Mouse (Mus musculus): ENCODE results near the gene Sumo1.
"Not testable (repeated sequence)": the region's sequence is repeated elsewhere in the genome, so short reads cannot be mapped to it uniquely, and the experiment has no call there.

Gene Sumo1

DNA sequence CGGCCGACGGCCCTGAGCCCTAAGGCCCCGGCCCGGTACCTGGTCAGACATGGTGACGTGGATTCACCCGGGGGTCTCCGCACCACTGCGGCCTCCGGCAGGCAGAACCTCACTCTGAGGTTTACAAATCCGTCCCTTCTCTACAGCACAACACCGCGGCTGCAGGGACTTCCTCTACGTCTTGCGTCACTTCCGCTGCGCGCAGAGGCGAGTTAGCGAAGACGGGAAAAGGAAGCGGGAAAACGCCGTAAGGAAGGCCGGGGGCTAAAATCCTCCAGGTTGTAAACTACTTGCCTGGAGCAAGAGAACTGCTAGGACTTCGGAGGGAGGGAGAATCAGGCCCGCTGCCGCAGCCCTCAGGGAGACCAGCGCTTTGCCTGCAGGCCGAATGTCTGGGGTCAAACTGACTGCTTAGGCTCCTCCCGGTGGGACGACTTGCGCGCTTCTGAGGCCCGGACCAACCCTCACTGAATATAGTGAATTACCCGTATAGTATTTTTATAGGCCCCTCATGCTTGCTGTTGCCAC is at the start of gene Sumo1:
Gene Sumo1, minus strand, starts transcription at position 194 of the 528 bp plus-strand sequence.
- peak; percentile 66 to 83 for DNase-seq (ENCODE audit: low spot score in 2 of 2)

DNA sequence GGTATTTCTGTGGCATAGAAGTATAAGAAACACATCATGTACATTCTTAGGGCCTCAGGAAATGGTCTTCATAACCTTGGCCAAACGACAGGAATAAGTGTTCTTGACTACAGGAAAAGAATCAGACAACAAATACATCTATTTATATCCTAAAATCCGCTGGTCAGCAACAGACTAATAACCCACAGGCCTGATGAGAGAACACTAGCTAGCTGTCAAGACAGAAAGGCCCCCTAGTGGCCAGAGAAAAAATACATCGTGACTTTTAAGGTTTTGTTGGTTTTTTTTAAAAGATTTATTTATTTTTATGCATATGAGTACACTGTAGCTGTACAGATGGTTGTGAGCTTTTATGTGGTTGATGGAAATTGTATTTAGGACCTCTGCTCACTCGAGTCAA is 49.3 kb upstream of the Sumo1 start:
- DNase-seq (ENCODE audit: low spot score in 2 of 2) = no peak

DNA sequence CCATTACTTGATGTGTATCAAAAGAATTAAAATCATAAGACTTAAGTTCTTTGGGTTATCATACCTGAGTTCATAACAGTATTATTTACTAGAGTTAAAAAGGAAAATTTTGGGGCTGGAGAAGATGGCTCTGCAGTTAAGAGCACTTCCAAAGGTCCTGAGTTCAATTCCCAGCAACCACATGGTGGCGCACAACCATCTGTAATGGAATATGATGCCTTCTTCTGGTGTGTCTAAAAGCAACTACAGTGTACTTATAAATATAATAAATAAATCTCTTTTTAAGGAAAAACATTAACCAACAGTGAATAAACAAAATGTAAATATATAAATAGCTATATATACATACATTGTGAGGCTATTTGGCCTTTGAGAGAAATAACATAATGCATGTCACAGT is 31.1 kb upstream of the Sumo1 start:
- DNase-seq (ENCODE audit: low spot score in 2 of 2) = no peak

DNA sequence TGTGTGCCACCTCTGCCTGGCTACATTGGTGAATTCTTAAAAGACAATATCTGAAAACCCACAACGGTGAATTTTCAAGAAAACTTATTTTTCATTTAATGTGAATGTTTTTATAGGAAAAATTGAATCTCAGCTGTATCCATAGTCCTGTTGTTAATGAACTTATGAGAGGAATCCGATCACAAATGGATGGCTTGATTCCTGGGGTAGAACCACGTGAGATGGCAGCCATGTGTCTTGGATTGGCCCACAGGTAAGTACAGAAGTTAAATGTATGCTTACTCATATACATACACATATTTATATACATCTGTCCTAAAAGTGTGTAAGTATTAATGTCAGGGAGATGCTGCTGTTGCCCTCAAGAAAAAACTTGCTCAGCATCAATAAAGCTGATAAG is 27.6 kb upstream of the Sumo1 start:
- no peak for DNase-seq (ENCODE audit: low spot score in 2 of 2)

DNA sequence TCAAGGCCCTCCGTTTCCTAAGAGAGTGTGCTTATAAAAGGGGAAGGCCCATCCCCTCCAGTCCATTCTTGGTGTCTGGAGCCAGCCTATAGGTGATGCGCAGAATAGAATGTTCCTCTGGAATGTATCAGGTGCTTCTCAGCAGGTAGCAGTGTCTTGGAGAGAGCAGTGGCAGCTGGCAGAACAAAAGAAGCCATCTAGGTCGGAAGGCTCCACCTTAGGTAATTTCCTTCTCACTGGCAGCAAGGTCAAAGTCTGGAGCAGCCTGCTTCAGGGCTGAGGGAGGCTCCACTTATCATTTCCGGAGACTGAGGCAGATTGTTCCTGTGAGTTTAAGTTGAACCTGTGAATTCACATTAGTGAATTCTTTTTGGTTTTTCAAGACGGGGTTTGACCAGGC is 27.1 kb upstream of the Sumo1 start:
- no peak for DNase-seq (ENCODE audit: low spot score in 2 of 2)

DNA sequence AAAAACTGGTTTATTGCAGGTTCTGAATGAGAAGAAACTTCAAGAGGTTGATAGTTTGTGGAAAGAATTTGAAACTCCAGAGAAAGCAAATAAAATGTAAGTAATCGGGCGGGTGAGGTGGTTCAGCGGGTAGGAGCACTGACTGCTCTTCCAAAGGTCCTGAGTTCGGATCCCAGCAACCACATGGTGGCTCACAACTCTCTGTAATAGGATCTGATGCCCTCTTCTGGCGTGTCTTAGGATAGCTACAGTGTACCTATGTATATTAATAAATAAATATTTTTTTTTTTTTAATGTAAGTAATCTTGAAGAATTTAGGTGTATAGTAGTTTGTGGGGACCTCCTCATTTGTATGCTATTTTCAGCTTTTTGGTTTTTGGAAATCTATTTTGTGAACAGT is 19.8 kb upstream of the Sumo1 start:
- no peak for DNase-seq (ENCODE audit: low spot score in 2 of 2)

DNA sequence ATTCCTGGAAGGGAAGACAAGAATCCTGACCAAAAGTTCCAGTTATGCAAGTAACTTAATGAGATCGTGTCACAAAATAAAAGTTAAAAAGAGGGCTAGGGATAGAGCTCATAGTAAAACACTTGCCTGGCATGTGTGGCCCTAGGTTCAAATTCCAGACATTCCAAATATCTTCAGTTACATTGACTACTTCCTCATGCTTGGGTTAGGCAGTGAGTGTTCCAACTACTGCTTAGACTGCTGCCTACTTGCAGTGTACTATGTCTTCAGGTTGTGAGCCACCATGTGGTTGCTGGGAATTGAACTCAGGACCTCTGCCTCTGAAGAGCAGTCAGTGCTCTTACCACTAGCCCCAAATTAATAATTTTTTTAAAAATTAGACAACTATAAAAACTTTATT is 16.9 kb upstream of the Sumo1 start:
- DNase-seq (ENCODE audit: low spot score in 2 of 2) = no peak

DNA sequence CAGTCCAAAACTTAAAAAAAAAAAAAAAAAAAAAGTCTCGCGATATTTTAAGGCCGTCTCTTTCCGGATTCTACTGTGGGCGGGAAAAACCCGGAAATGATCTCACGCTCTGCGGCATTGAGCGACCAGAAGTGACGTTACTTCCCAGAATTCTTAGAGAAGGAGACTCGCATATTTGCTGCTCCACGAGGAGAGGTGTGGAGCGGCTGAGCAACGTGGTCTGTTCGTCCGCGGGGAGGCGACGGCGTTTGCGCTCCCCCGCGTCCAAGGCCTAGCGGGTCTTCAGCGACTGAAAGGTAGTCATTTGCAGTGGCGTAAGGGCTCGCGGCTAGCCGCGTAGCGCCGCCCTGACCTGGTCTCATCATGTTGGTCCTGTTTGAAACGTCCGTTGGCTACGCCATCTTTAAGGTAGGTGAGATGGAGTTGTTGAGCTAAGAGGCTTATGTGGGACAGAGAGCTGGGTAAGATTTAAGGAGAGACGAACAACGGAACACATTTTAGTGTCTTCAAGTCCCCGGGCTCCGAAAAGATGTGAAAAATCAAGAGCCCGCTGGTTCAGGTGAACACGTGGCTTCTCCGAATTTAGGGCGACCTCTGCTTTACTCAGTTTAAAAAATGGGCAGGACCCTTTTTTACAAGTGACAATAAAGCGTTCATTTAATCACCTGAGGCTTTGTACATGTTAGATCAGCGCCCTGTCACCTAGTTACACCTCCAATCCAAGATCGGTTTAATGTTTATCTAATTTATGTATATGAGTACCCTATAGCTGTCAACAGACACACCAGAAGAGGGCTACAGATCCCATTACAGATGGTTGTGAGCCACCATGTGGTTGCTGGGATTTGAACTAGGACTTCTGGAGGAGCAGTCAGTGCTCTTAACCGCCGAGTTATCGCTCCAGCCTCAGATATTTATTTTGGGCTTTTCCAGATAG is 14.5 kb upstream of the Sumo1 start, which contains the start of gene Nop58:
Gene Nop58, plus strand, starts transcription at position 153 of the 937 bp plus-strand sequence.
- peak; percentile 57 to 78 for DNase-seq (ENCODE audit: low spot score in 2 of 2)

DNA sequence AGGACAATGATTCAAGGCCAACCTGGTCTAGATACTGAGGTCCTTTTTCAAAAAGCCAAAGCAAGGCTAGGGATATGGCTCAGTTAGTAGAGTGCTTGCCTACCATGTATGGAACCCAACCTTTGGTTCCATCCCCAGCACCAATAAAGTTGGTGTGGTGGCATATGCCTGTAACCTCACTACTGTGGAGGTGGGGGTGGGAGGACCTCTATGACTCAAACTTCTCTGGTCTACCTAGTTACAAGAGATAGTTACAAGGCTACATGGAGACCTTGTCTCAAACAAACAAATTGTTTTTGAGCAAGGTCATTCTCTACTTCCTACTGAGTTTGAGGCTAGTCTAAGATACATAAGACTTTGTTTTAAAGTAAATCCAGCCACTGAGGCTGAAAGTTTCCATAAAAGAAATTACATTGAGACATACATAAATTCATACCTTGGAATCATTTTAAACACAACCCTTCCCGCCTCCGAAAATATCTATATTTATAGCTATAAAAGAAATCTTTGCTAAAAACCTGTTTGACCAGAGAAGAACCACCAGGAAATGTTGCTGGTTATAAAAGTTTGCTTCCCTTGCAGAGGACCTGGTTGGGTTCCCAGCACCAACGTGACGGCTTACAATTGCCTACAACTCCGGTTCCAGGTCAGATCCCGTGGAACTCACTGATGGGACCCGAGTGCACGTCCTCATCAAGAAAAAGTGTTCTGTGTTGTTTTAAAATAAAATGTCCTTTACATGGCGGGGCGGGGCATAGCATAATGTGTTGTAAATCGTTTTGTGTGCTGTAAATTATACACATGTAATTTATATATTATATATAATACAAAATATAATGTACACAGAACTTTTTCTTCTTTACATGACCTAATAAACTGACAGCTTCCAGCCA is 13.5 kb upstream of the Sumo1 start:
- DNase-seq (ENCODE audit: low spot score in 2 of 2) = peak in 1 of 2 experiments; percentile 16

DNA sequence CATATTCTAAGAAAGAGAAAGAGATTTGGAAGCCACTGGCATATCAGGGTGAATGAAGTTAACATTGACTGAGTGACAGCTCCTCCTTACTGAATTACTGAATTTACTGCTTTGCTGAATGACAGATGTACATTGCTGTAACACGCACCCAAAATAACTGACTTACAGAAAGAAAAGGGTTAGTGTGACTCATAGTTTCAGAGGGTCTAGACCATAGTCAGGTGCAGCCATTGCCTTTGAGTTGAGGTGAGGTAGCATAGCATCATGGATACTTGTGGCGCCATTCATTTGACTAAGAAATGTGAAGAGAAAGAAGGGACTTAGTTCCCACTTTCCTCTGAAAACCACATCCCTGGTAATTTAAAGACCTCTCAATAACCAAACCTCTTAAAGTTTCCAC is 3.0 kb upstream of the Sumo1 start:
- DNase-seq (ENCODE audit: low spot score in 2 of 2) = no peak

DNA sequence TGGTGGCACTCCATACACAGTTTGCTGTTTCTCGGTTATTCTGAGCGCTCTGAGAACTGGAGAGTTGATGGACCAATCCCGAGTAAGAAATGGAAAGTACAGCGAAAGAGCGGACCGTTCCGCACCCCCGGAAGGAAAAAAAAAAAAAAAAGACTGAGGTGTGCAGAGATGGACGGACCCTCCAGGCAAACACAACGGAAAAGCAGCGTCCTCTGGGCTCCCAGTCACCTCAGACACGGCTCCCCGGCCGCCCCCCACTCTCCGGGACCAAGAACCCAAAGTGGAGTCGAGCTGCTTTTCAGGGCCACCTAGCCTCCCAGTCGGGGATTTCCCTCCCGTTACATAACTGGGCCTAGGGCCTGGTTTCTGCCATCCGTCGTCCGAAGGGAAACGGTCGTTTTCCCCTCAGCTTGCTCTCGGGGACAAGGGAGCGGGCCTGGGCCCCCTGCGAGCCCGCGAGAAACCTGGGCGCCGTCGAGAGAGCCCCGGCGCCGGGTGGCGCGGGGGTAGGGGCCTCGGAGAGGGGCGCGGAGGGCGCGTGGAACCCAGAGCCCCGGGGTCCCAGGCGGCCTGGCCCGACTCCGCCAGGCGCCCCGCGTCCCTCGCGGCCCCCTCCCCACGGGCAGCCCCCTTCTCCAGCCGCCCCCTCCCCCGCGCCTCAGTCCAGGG is 538 bp downstream of the Sumo1 start:
- DNase-seq (ENCODE audit: low spot score in 2 of 2) = peak; percentile 15 to 19

DNA sequence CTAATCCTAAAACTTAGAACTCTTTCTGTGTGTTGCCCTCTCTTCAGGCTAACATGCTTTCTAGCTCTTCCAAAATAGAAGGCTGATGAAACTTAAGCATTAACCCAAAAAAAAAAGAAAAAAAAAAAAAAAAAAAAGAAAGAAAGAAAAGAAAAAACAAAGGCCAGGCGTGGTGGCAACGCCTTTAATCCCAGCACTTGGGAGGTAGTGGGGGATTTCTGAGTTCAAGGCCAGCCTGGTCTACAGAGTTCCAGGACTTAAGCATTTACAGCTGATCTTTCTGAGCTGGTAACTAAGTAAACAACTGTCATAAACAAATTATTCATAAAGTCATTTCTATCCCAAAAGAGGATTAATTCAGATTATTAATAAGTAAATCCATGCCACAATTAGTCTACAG is 1.8 kb downstream of the Sumo1 start:
- no peak for DNase-seq (ENCODE audit: low spot score in 2 of 2)

DNA sequence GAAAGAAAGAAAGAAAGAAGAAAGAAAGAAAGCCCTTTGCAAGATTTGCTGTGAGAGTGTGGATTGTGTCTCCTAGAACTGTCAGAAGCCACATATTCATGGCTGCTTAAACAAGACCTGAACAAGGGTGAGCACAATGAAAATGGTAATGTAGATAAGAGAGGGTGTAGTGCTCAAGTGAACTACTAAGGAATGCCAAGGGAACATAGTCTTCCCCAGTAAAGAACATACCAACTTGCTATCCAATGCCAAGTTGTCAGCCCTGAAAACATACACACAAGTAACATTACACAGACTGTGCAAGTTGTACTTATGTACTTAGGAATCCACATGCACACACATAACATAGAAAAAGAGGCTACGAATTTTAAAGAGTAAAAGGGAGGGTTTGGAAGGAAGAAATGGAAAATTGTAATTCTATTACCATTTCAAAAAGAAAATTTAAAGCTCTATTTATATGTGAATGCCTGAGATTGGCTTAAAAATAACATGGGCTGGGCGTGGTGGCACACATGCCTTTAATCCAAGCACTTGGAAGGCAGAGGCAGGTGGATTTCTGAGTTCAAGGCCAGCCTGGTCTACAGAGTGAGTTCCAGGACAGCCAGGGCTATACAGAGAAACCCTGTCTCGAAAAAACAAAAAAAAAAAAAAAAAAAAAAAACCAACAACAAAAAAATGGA is 7.0 kb downstream of the Sumo1 start:
- no peak for DNase-seq (ENCODE audit: low spot score in 2 of 2)

DNA sequence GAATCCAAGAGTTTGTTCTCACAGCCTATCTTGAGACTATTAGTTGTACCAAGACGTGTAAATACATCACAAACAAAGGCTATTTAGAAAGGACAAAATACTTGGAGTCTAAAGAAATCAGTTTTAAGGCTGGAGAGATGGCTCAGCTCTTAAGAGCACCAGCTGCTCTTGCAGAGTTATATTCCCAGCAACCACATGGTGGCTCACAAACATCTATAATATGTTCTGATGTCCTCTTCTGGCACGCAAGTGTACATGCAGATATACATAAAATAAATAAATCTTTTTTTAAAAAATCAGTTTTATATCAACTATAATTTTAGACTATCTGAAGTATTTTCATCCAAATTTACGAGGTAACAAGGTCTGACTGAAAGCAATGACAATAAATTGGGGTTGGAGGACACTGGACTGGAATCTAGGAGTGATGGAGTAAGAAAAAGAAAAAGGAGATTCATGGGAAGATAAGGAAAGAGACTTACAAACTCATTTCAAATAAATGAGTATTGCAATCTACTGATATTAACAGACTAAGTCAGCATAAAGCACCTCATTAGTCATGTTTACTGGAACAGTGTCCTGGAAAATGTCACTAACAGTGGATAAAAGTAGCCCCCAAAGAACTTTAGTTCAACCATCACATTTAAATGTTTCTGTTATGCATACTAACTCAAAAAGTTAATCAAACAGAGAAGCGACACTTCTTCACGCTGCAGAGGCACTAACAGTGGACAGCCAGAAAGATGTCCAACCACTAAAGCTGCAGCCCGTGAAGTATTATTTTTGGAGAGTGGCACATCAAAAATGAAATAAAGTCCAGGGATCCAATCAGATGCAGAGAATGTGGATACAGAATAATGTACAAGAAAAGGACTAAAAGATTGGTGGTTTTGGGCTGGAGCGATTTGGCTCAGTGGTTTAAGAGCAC is 14.1 kb downstream of the Sumo1 start:
- DNase-seq (ENCODE audit: low spot score in 2 of 2) = no peak

DNA sequence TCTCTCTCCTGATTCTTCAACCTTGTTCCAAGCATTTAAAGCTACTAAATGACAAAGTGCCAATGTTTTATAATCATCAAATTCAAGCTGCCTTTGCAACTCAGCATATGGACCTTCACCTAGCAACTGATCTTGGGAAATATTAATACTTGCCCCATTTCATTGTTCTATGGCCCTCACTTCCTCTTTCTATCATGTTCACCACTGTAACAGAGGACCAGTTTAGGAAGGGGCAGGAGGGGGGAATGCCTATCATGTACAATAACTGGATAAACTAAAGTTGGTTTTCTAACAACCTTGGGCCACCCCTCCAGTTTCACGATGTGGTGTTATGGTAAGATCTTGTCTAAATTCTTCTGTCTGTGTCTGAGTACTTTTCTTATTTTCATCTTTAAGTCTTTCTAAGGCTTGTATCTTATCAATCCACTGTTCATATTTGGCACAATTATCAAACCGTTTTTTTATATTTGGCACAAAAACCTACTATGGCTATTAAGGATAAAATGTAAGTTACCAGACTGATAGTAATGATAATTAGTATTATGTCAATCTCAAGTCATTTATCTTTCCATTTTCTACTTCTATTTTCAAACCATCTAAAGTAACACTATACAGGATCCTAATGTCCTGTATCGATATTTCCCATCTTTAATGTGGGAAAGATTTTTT is 17.3 kb downstream of the Sumo1 start:
- no peak for DNase-seq (ENCODE audit: low spot score in 2 of 2)

DNA sequence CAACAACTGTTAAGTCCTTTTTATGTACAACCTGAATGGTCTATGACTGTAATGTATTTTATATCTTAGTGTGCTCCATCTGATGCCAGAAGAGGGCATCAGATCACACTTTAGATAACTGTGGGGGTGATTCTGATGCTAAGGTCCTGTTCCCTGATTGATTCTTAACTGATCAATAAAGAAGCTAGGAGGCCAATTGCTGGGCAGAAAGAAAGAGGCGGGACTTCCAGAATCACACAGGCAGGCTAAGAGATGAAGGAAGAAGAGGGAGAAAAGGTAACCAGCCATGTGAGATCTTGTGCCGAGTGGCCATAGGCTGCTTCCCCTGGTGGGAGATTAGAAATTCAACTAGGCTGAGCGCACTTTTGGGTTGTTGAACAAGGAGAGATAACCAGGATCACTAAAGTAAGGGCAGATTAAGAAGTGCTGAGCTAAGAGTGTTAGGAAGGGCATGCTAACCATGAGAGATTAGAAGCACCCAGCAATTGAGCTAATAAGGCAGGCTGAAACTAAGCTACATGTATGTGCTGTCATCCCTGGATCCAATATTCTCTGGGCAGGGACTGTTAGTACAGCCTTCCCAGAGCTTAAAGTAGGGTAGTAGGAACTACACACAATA is 19.3 kb downstream of the Sumo1 start:
- DNase-seq (ENCODE audit: low spot score in 2 of 2) = no peak

DNA sequence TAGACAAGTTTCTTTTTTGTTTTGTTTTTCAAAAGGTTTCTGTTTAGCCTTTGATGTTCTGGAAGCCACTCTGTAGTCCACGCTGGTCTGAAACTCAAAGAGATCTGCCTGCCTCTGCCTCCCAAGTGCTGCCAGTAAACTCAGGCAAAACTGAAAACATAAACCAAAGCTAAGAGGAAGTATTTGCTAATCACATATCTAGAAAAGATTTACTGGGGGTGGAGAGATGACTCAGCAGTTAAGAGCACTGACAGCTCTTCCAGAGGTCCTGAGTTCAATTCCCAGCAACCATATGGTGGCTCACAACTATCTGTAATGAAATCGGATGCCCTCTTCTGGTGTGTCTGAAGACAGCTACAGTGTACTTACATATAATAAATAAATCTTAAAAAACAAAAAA is 24.1 kb downstream of the Sumo1 start:
- not testable (repeated sequence) for DNase-seq (ENCODE audit: low spot score in 2 of 2)

DNA sequence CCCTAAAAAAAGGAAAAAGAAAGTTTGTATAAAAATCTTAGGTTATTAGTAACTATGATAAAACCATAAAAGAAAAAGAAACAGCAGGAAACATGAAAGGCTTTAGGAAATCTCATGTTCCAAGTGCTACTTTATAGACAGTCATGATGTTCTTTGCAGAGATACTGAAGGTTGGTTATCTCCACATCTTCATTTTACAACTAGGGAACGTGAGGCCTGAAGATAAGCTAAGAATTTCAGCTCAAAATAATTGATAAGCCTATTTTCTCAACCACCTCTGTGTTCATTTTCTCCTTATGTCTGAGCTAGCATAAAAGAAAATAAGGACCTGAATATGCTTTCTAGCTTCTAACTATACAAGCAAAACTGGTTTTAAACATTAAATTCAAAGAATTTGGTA is 28.1 kb downstream of the Sumo1 start:
- no peak for DNase-seq (ENCODE audit: low spot score in 2 of 2)

DNA sequence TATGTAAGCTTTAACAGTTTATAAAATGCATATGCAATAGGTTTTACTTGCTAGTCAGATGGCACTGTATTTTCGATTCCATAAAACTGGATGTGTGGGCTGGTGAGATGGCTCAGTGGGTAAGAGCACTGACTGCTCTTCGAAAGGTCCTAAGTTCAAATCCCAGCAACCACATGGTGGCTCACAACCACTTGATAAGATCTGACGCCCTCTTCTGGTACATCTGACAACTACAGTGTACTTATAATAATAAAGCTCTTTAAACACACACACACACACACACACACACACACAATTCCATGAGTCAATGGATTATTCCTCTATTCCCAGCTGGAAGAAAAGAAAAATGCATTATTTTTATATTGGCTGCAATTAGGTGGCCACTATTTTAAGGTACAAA is 32.3 kb downstream of the Sumo1 start:
- DNase-seq (ENCODE audit: low spot score in 2 of 2) = no peak
